Mouse (Mus musculus) layer of hippocampus, postnatal 10 days (tissue): ENCODE data around the gene Meig1. TPM values are rescaled to one million over a fixed set of nuclear protein-coding genes. Genes with fewer than 3 reads are reported as not detected.
A peak's percentile ranks its signal among the peaks of the same experiment; 100 is the strongest.
"Not testable (repeated sequence)": the region's sequence is repeated elsewhere in the genome, so short reads cannot be mapped to it uniquely, and the experiment has no call there.

Experiments
- DNase-seq, 2 experiments: peaks; one replicate each; pipeline ENCODE4 v3.0.0; 2021; ENCODE audit warnings: low spot score in 2 of 2
- long read RNA-seq: library from polyadenylated mRNA; stranded (forward); transcript quantifications from one replicate; pipeline ENCODE4 v2.0.0, GENCODE M21; 2023
- total RNA-seq, 2 experiments: library from RNA; stranded (reverse); gene quantifications; 2 replicates each; pipeline ENCODE4 v1.2.3; 2021

Meig1 gene
- total RNA-seq, result 1 to 10 TPM; 5.8 to 6.8 TPM
- long read RNA-seq, transcript Meig1-203 (3 exons, 603 nt), result major isoform, 9 of 14 reads
- long read RNA-seq, partial matches to known transcripts, result 1 of 14 reads
- long read RNA-seq, other reads (novel, unspliced or antisense), result 2 of 14 reads

DNA sequence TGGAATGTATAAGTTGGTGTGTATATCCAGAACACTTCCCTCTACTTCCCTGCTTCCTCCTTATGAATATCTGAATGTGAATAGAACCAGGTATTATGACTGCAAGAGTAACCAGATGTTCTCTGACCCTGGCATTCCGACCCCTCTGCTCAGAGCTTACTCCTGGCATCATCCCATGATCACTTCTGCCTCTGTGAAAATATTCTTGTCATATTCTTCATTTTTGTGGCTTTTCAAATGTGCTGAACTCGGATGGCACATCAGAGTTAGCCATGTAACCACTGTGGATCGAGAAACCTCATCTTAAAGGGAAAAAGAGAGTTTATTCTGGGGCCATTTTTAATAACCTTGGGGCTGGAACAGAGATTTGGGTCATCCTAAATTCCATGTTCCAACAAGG lies at the start of gene Meig1:
Gene Meig1, minus strand, starts transcription at position 101 of the 400 bp plus-strand sequence.
- DNase-seq, result no peak

- DNase-seq, result no peak
These were observed 34.1 kb upstream of the Meig1 start for GRCm38 (mm10) chr2:3456590-3456989.

DNA sequence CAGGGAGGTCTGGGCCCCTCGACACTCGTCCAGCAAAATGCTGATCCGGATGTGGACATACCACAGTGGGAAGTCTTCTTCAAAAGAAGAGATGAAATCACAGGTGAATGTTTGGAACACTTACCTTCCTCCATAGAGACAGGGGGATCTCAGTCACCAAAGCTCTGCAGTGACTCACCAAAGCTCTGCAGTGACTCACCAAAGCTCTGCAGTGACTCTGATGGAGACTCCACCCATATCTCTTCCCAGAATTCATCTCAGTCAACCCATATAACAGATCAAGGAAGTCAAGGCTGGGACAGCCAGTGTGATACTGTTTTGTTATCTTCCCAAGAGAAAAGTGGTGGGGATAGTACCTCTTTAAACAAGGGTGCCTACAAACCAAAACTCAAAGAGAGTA lies 30.6 kb upstream of the Meig1 start:
- DNase-seq, result no peak

GRCm38 (mm10) chr2:3449431-3449830 lies 27.0 kb upstream of the Meig1 start:
- no peak for DNase-seq

GRCm38 (mm10) chr2:3445984-3446383 lies 23.5 kb upstream of the Meig1 start:
- no peak for DNase-seq

DNA sequence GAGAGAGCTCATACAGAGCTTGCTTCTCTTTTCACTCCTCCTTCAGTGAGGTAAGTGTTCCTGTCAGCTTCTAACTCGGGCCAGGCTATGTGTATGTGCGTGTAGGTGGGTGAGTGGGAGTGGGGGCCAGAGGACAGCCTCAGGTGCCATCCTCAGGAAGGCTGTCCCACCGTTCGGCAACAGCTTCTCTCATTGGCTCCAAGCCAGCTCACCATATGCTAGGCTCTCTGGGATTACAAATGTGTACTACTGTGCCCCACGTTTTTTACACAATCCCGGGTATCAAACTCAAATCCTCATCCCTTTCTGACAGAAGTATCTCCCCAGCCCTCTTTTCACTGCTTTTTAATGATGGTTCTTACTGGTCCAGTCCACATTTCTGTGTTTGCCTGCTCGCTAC lies 21.8 kb upstream of the Meig1 start:
- DNase-seq, result peak in 1 of 2 experiments; percentile 17

DNA sequence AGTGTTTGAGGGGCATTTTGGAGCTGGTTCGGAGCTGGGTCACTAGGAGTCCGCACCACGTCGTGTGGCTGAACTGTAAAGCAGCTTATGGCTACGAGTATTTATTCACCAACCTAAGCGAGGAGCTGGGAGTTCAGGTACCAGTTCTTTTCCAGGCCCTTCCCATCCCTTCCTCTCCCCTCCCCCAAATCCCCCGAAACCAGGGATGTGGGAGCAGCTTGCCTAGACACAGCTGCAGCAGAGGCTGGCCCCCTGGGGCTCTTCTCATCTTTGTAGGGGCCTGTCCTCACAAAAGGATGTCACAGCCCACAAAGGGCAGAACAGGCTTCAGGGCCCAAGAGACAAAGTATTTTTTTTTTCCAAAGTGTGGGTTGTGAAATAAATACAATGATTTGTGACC lies 15.5 kb upstream of the Meig1 start:
- no peak for DNase-seq

GRCm38 (mm10) chr2:3435369-3436061 lies 13.1 kb upstream of the Meig1 start:
- no peak for DNase-seq

- DNase-seq, result no peak
These were observed 8.5 kb upstream of the Meig1 start for GRCm38 (mm10) chr2:3430956-3431355.

GRCm38 (mm10) chr2:3424579-3424910 lies 2.1 kb upstream of the Meig1 start:
- no peak for DNase-seq

GRCm38 (mm10) chr2:3423841-3424578 lies 1.6 kb upstream of the Meig1 start, which contains the start of gene Dclre1c:
Dclre1c (plus strand) TSS chr2:3424131.
- DNase-seq, result peak; percentile 81 to 87

- DNase-seq, result no peak
These were observed 2.3 kb downstream of the Meig1 start for GRCm38 (mm10) chr2:3420157-3420556.

GRCm38 (mm10) chr2:3418883-3419431 lies 3.5 kb downstream of the Meig1 start:
- DNase-seq, result peak; percentile 94 to 95

DNA sequence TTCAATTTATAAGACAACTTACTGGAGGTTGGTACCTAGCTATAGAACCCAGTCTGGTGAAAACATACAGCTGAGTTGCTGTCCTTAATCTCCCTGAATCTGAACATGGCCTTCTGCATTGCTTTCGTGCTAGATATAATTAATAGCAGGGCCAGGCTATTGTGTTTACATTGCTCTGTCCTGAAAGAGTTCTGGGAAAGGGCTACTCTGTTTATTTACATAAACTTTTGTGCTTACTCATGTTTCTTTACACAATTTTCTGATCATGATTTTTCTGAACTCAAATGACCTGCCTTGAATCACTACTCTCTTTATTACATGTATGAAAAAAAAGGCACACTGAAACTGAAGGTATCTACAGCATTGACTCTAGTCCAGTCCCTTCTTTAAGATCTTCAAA lies 6.8 kb downstream of the Meig1 start:
- no peak for DNase-seq

GRCm38 (mm10) chr2:3414241-3414640 lies 8.2 kb downstream of the Meig1 start:
- peak; percentile 73 to 81 for DNase-seq

DNA sequence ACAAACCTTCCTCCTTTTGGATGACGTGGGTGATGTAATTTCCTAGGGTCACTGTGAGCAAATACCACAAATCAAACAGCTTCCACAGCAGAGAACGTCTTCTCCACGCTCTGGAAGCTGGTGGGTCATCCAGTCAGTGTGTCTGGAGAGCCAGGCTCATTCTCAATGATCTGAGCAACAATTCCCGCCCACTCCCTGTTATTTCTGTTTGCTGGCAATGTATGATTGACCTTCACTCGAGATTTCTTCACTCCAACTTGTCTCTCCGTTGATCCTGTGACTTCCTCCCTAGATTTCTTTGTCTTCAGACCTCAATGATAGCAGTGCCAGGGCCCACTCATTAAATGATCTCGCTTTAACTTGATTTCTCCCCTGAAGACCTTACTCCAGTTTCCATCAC lies 14.7 kb downstream of the Meig1 start:
- DNase-seq, result no peak

DNA sequence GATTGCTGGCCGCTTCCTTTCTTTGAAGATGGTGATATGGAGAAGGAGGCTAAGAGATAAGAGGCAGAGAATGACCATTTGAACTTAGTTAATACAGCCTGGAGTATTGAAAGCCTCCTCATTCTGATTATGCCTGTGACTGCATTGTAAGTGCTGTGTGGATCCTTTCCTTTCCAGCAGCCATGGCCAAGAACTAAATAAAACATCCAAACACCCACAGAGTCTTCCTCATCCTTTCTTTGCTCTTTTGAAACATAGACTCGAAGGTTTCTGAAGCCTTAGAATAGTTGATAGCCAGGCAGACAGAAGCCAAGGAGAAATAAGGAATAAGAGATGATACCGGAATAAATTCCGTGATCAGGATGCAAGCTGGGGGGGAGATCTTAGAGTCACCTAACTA lies 16.5 kb downstream of the Meig1 start:
- DNase-seq, result no peak

GRCm38 (mm10) chr2:3397110-3397509 lies 25.3 kb downstream of the Meig1 start, which contains the start of gene Olah:
Olah (minus strand) TSS chr2:3397210.
- DNase-seq, result not testable (repeated sequence)

GRCm38 (mm10) chr2:3391945-3392344 lies 30.5 kb downstream of the Meig1 start:
- DNase-seq, result no peak

GRCm38 (mm10) chr2:3387105-3387860 lies 35.2 kb downstream of the Meig1 start:
- DNase-seq, result no peak

- no peak for DNase-seq
These were observed 57.3 kb downstream of the Meig1 start for GRCm38 (mm10) chr2:3365127-3365526.
